Mouse (Mus musculus): ENCODE measurements at regions not wholly inside any gene's neighbourhood (a gene's known extent, or its start where the extent isn't known, plus 50 kb on each side); places are given as distances from the start of the nearest gene placed in this dataset.

- no peaks in the 10 kb centered on the region for H3K9me3 ChIP-seq
- H3K36me3 ChIP-seq = no peaks in the 10 kb centered on the region
- ATAC-seq (ENCODE audit: extremely low read depth, insufficient number of reproducible peaks, low FRiP score, low TSS enrichment) = no peak
- H3K27me3 ChIP-seq (replicated peaks) = no peaks in the 10 kb centered on the region
- H3K9ac ChIP-seq = no peak overlapping the region
- H3K27ac ChIP-seq (replicated peaks) = no peak overlapping the region
- WGBS = 64% methylated on average over 1 of the region's 1 CpGs
- no peak overlapping the region for H3K4me3 ChIP-seq
- H3K4me1 ChIP-seq = peaks cover 4% of the 10 kb centered on the region; the same call in 1 of the 2 replicates
- H3K4me2 ChIP-seq = no peak overlapping the region
Observed at GRCm38 (mm10) chr5:47542248-47542647, 440.7 kb upstream of the Slit2 start.

- Histone ChIP-seq H3K36me3 (no peaks in the 10 kb centered on the region), H3K27me3 (replicated peaks) (no peaks in the 10 kb centered on the region), H3K4me3 (no peak overlapping the region), H3K4me1 (no peaks in the 10 kb centered on the region), H3K4me2 (no peak overlapping the region), H3K27ac (replicated peaks) (no peak overlapping the region), H3K9me3 (no peaks in the 10 kb centered on the region), H3K9ac (no peak overlapping the region)
- ATAC-seq (ENCODE audit: extremely low read depth, insufficient number of reproducible peaks, low FRiP score, low TSS enrichment) = no peak
- 73% methylated on average over 1 of the region's 1 CpGs for WGBS
Observed at GRCm38 (mm10) chr5:47556717-47557116, 426.2 kb upstream of the Slit2 start.

DNA sequence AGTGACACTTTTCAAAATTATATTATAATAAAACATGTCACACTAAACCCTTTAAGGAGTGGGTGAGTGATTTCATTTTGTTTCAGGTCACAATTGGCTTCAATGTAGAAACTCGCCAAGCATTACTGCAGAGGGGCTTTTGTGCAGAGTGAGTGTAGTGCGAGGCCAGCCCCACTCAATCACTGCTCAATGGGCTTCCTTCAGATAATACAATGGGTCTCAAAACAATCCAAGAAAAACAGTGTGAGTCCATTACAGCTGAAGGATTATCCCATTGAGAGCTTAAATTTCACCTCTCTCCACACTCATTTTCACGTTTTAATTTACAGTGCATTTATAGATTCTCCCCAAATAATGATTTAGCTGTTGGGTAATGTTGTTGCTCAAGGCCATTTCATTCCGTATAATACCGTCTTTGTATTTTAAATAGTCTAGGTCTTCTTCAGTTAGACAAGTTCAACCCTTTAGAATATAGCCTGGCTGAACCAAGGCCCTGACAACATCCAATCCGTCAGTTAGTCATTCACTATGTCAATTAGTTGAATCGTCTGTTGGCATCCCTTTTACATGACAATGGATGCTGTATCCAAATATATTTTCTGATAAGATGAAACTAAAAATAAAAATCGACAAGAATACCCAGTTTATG lies 425.7 kb upstream of the Slit2 start:
- Histone ChIP-seq H3K4me3 (no peak overlapping the region), H3K9me3 (no peaks in the 10 kb centered on the region), H3K36me3 (no peaks in the 10 kb centered on the region), H3K4me1 (no peaks in the 10 kb centered on the region), H3K4me2 (no peak overlapping the region), H3K9ac (no peak overlapping the region), H3K27ac (replicated peaks) (no peak overlapping the region), H3K27me3 (replicated peaks) (no peaks in the 10 kb centered on the region)
- ATAC-seq (ENCODE audit: extremely low read depth, insufficient number of reproducible peaks, low FRiP score, low TSS enrichment) = no peak
- 64% methylated on average over 8 of the region's 8 CpGs for WGBS

Data from heart, embryonic 13.5 days (tissue).